Mouse (Mus musculus): ENCODE measurements around the gene Lhfpl5.
A peak's percentile ranks its signal among the peaks of the same experiment; 100 is the strongest.
"Not testable (repeated sequence)": the region's sequence is repeated elsewhere in the genome, so short reads cannot be mapped to it uniquely, and the experiment has no call there.

Gene Lhfpl5

DNA sequence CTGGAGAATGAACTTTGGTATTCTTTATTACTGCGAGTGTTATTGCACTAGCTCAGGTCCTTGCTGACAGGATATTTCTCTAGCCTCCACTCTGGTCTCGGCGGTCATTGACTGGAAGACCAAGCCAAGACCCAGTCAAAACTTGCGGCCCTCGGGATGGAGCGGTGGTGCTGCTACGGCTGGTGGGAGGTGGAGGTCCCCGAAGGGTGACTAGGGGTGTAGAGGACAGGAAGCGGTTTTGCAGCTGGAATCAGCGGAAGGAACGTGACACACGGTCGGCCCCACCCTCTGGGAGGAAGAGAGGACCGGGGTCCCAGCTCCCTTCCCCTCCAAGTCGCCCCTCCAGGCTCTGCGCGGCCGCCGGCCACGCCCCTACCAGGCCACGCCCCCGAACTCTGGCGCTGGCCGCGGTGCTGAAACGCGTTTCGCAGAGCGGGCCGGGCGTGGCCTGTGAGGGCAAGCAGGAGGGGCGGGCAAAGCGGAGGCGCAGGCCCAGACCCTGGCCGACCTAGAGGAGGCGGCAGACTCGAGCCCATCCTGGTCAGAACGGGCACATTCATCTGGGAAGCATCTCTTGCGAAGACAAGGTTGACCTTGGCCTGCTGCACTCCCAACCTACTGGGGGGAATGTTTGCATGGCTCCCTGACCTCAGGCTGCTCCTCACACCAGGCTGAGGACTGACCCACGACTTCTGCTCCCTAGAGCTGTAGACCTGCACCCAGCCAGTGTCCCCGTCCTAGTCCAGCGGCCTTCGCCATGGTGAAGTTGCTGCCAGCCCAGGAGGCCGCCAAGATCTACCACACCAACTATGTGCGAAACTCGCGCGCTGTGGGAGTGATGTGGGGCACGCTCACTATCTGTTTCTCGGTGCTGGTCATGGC is at the start of gene Lhfpl5:
Lhfpl5 (plus strand) TSS at position 398 of the 882 bp plus-strand sequence.
- DNase-seq (ENCODE audit: low read depth): peak; percentile 45

GRCm38 (mm10) chr17:28527184-28528042 is 48.0 kb upstream of the Lhfpl5 start:
- DNase-seq (ENCODE audit: low read depth): no peak

GRCm38 (mm10) chr17:28528043-28528351 is 47.4 kb upstream of the Lhfpl5 start:
- DNase-seq (ENCODE audit: low read depth): peak; percentile 45

GRCm38 (mm10) chr17:28529116-28529515 is 46.3 kb upstream of the Lhfpl5 start:
- no peak for DNase-seq (ENCODE audit: low read depth)

DNA sequence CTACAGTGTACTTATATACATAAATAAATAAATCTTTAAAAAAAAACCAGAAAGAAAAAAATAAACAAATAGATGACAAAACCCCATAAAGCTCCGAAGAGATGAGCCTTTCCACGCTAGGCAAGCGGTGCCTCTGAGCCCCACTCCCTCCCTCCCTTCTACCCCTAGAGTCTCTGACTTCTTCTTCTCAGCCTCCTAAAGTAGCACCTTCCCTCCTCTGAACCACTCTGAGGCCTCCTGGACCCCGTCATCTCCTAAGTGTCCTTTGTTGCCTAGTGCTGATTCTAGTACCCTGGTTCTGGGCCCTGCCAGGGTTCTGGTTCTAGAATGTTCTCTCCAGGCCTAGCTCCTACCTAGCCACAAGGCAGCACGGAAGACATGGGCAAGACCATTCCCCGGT is 44.9 kb upstream of the Lhfpl5 start, which contains the start of gene Armc12:
Armc12 (plus strand) TSS at position 301 of the 400 bp plus-strand sequence.
- no peak for DNase-seq (ENCODE audit: low read depth)

GRCm38 (mm10) chr17:28531946-28532345 is 43.5 kb upstream of the Lhfpl5 start:
- DNase-seq (ENCODE audit: low read depth): no peak

- DNase-seq (ENCODE audit: low read depth): no peak
Observed at GRCm38 (mm10) chr17:28532557-28532956, 42.9 kb upstream of the Lhfpl5 start.

DNA sequence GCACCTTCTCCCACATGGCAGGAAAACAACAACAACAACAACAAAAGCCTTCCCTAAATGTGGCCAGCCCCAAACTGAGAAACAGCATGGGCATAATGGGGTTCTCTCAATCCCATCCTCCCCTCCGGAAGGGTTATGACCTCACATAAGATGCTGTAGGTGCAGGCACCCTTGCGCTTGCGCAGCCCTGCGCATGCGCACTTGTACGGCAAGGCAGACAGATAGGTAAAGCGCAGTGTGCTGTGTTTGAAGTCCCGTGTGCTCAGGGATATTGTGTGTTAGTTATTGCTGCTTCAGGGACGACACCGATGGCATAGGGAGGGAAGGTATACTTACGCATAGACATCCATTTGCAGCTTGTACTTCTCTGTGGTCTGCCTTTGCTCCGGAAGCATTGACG is 42.1 kb upstream of the Lhfpl5 start:
- no peak for DNase-seq (ENCODE audit: low read depth)

- DNase-seq (ENCODE audit: low read depth): no peak
Observed at GRCm38 (mm10) chr17:28537881-28538280, 37.6 kb upstream of the Lhfpl5 start.

- DNase-seq (ENCODE audit: low read depth): no peak
Observed at GRCm38 (mm10) chr17:28546925-28547324, 28.5 kb upstream of the Lhfpl5 start.

DNA sequence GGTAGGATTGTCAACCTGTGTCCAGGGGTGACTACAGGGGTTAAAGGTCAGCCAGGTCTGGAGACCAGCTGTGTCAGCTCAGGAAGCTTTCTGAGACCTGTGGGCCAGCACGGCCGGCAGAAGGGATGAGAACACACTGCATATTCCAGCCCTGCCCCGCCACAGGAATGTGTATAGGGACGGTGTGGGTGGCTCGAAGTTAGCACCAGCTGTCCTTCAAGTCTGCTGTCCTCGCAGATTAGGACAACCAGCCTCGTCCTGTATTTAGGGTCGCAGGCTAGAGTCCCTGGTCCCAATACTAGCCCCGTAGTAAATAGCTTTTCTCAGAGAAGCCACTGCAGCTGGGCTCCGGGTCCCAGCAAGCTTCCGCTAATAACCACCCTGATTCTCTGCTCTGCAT is 26.9 kb upstream of the Lhfpl5 start:
- no peak for DNase-seq (ENCODE audit: low read depth)

DNA sequence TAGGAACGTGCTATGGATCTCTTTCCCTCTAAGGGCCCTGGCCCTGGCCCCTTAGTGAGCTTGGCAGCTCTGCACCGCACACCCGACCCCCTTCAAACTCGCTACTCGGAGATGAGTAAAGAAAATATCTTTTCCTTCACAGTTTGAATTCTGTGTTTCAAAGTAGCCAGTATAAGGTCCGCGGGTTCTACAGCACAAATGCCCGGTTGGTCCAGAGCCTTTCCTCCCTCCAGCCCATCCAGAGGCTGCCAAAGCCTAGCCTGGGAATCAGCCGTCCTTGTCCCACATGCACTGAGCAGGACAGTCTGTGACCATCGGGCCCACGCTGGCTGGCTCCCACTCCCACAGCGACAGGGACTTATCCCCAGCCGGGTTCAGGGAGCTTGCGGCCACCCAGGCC is 26.3 kb upstream of the Lhfpl5 start, which contains the start of gene Clpsl2:
Clpsl2 (plus strand) TSS at position 301 of the 400 bp plus-strand sequence.
- DNase-seq (ENCODE audit: low read depth): no peak

DNA sequence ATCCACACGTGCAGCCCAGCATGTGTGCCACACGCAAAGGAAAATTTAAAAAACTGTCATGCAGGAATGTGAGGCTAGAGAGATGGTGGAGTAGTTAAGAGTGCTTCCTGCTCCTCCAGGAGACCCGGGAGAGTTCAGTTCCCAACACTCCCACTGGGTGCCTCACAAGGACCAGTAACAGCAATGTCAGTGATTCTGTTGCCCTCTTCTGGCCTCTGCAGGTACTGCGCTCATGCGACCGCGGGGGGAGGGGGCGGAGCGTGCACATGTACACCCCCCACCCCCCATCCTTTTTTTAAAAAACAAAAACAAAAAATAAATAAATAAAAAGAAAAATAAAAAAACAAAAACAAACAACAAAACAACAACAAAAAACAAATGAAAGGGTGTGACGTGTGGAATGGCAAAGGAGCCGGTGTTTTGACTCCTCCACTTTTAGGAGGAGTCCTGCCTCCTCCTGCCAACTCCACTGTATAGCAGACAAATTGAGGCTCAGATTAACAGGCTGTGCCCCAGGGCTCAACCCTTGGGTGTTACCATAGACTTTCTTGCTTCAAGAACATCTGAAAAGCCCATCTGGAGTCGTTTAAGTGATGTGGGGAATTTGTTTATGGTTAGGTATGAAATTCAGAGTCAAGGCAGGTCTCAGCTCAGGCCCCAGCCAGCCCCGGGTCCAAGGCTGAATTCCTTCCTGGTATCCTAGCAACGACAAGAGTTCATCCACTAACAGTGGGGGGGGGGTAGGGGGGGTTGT is 22.2 kb upstream of the Lhfpl5 start:
- DNase-seq (ENCODE audit: low read depth): peak; percentile 22

- DNase-seq (ENCODE audit: low read depth): not testable (repeated sequence)
Observed at GRCm38 (mm10) chr17:28554021-28554420, 21.4 kb upstream of the Lhfpl5 start.

DNA sequence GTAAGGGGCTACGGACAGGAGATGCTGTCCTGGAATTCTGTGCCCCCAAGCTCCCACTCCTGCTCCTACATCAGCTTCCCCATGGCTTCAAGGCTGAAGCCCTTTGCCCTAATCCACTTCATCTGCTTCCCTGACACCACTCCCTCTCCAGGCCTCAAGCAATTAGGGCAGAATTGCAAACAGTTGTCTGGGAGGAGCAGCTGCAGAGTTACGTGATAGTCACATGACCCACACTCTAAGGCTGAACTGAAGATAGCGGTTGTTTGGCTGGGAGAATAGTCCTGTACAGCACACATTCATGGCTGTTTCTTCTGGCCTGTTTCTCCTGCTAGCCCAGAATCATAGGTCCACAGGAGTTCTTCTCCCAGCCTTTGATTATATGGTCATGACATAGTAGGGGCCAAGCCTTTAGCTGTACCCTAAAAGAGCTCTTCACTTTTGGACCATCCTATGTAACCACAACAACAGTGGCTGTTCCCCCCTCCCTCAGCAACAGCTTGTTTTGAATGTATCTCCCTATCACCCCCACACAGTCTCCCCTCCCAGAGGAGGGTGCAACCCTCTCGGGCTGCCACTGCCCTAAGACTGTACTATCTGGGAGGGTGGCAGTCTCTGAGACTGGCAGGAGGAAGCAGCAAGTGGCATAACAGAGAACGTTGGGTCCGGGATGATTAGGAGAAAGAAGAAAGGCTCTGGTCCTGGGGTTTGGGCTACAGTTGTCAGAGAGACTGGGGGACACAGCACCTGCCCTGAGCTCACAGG is 18.6 kb upstream of the Lhfpl5 start:
- peak; percentile 19 for DNase-seq (ENCODE audit: low read depth)

DNA sequence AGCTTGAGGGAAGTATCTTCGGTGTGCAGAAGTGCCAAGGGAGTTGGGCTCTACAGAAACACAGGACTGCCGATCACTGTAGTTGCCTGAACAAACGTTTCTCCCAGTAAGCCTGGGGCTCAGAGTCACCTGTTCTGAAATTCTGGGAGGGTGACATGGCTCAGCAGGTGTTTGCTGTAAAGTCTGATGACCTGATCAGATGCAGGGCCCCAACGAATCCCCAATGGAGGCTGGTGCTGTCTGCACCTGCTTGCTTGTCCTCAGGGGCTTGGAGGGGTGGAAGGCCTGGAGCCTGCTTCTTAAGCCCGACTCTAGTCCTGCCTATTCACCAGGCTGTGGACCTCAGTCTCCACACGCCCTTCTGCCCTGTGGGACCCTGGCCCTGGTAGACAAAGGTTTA is 17.7 kb upstream of the Lhfpl5 start:
- DNase-seq (ENCODE audit: low read depth): no peak

GRCm38 (mm10) chr17:28560598-28560997 is 14.8 kb upstream of the Lhfpl5 start, which contains the start of gene Clps:
Gene Clps, minus strand, starts transcription at chr17:28560766.
- no peak for DNase-seq (ENCODE audit: low read depth)

DNA sequence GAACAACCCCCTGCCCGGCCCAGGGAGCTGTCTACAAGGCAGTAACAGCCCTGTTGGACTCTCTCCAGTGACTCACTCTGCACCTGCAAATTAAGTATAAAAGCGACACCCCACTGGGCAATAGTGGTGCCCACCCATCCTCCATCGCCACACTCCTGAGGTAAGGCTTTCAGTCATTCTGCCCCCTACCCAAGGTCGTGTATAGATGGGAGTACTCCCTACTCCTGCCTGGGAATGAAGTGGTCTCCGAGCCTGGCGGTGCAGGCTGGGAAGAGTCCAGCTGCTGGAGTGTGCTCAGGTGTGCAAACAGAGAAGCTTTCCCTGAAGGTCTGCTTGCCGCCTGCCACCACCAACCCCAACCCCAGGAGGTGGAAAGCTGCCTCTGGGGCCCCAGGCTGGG is 13.8 kb upstream of the Lhfpl5 start:
- DNase-seq (ENCODE audit: low read depth): no peak

- DNase-seq (ENCODE audit: low read depth): no peak
Observed at GRCm38 (mm10) chr17:28565181-28565580, 10.3 kb upstream of the Lhfpl5 start.

DNA sequence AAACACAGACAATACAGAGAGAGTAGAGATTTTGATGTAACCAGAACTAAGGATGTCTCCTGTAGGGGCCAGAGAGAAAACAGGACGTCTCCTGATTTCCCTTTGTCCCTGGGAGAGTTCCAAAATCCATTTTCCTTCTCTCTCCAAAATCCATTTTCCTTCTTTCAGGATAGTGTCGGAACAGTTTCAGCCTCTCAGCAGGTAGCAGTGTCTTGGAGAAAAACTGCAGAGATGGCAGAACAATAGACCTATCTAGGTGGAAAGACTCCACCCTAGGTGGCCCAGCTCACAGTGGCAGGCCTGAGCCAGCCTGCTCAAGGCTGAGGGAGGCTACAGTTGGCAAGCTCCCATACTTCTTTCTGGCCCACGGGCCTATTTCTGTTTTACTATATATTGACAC is 7.9 kb upstream of the Lhfpl5 start:
- DNase-seq (ENCODE audit: low read depth): no peak

GRCm38 (mm10) chr17:28571868-28572267 is 3.6 kb upstream of the Lhfpl5 start:
- DNase-seq (ENCODE audit: low read depth): no peak

Measured in c-Kit-positive CD71-positive TER-119-negative erythroid progenitor cells, embryonic 14.5 days (primary cell).